Mouse (Mus musculus) frontal cortex, adult 2 months (tissue): ENCODE measurements around the gene Top2b. TPM values are rescaled to one million over a fixed set of nuclear protein-coding genes. Genes with fewer than 3 reads are reported as not detected.
A peak's percentile ranks its signal among the peaks of the same experiment; 100 is the strongest.

ENCODE experiments used
- DNase-seq, 2 experiments: peaks; one replicate each; pipeline ENCODE4 v3.0.0; 2022; ENCODE audit warnings: low spot score in 1 of 2; ENCODE audit errors: extremely low spot score in 1 of 2
- polyA plus RNA-seq: library from polyadenylated mRNA; depleted of rRNA; stranded (reverse); fragments of >200 nt; gene quantifications from 2 replicates; pipeline ENCODE4 v1.2.3, GENCODE M21; 2012

Gene Top2b
- polyA plus RNA-seq, 1 experiment: 58.2 TPM

GRCm38 (mm10) chr14:16405187-16405586 lies 40.2 kb downstream of the Top2b start:
- DNase-seq: no peak

DNA sequence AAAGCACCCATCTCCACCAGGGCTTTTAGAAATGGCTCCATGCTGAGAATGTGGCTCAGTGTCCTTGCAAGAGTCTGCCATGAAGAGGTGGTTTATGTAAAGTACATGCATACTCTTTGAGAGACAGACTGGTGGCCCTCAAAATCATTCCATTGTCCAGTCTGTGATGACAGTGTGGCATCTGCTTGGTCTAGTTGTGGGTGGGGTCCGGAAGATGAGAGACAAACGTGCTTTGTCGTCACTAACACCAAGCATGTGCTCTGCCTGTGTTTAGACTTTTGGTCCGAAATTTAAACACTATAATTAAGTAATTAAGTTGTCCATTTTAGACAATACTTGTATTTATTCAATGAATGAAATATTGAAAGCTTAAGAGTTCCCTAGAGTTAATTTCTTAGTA lies 49.2 kb downstream of the Top2b start:
- DNase-seq: no peak

- no peak for DNase-seq
Measured at GRCm38 (mm10) chr14:16427569-16427968, 62.6 kb downstream of the Top2b start.

- no peak for DNase-seq
Measured at GRCm38 (mm10) chr14:16431941-16432499, 67.0 kb downstream of the Top2b start.

- no peak for DNase-seq
Measured at GRCm38 (mm10) chr14:16432550-16432949, 67.6 kb downstream of the Top2b start.

GRCm38 (mm10) chr14:16433206-16433605 lies 68.2 kb downstream of the Top2b start:
- peak; percentile 72 to 75 for DNase-seq

DNA sequence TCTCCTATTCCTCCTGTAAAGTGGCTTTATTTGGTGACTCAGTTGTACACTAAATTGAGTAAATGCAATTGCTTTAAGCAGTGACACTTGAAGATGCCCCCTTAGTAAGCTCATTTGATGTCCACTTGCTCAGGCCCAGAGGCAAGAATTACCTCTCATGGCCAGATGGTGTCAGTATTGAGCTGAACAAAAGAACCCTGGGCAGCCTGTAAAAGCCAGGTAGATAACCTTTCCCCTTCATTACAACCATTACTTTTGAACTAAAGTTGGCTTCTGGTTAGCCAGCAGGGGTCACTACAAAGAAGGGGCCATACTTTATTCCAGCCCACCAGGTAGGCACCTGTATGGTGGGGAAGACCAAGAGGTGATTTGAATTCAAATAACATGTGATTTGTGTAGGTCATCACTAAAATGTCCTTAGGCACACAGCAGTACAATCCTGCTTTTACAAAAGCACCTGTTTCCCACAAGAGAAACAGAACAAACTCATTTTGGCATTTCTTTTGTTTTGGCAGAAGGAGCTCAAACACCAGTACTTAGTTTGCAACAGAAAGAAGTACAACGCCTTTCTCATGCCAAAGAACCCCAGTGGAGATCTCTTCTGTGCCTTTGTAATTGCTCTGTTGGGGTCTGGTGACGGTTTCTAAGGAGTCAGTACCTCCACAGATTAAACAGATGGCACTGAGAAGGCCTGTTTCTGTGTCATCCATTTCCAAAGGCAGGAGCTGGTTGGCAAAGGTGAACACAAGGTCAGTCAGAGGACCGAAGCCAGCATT lies 69.6 kb downstream of the Top2b start:
- DNase-seq: peak in 1 of 2 experiments; percentile 83

GRCm38 (mm10) chr14:16437386-16437785 lies 72.4 kb downstream of the Top2b start:
- no peak for DNase-seq

- DNase-seq: no peak
Measured at GRCm38 (mm10) chr14:16439385-16440126, 74.6 kb downstream of the Top2b start.

- no peak for DNase-seq
Measured at GRCm38 (mm10) chr14:16444859-16445258, 79.9 kb downstream of the Top2b start.

GRCm38 (mm10) chr14:16447587-16447986 lies 82.6 kb downstream of the Top2b start:
- no peak for DNase-seq

- DNase-seq: no peak
Measured at GRCm38 (mm10) chr14:16448269-16448987, 83.4 kb downstream of the Top2b start.

GRCm38 (mm10) chr14:16478606-16479323 lies 113.8 kb downstream of the Top2b start:
- DNase-seq: no peak

DNA sequence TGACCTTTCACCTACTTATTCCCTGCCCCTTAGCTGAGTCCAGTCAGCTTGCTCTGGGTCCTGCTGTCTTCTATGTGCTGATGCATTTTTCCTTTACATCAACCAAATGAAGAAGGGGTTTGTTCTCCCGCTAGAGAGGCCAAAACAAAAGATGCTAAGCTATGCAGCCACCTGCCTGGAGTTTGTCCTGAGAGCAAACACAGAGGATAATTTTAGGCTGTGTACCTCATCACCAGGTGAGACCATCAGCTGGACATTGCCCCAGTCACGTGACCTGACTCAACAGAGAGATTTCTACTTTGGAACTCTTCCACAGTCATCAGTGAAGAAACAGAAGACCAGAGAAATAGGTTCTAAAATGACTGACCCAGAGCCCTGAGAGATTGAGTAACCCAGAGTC lies 114.5 kb downstream of the Top2b start:
- DNase-seq: no peak

GRCm38 (mm10) chr14:16480621-16481020 lies 115.6 kb downstream of the Top2b start:
- no peak for DNase-seq

- no peak for DNase-seq
Measured at GRCm38 (mm10) chr14:16483656-16484380, 118.8 kb downstream of the Top2b start.
